Mouse (Mus musculus) heart, embryonic 10.5 days (tissue): ENCODE data around the gene Sufu. TPM values are rescaled to one million over a fixed set of nuclear protein-coding genes. Genes with fewer than 3 reads are reported as not detected.

Source experiments
- DNase-seq: peaks from one replicate; pipeline ENCODE4 v3.0.0-alpha.2; 2017; ENCODE audit warnings: low spot score
- H3K27ac ChIP-seq: fragments of 300-500 bp; sonication (generic); 2 replicates; pipeline ENCODE4 v1.5.1; 2016; ENCODE audit warnings: mild to moderate bottlenecking
- H3K27me3 ChIP-seq: fragments of 300-500 bp; sonication (generic); 2 replicates; pipeline ENCODE4 v1.6.1; 2016; ENCODE audit warnings: mild to moderate bottlenecking; ENCODE audit not compliant: poor library complexity, insufficient read depth, severe bottlenecking
- H3K36me3 ChIP-seq: fragments of 300-500 bp; sonication (generic); 2 replicates; pipeline ENCODE4 v1.6.1; 2016; ENCODE audit warnings: mild to moderate bottlenecking, moderate library complexity
- H3K4me1 ChIP-seq: fragments of 300-500 bp; sonication (generic); 2 replicates; pipeline ENCODE4 v1.6.1; 2016; ENCODE audit warnings: mild to moderate bottlenecking
- H3K4me3 ChIP-seq: fragments of 300-500 bp; sonication (generic); 2 replicates; pipeline ENCODE4 v1.5.1; 2016; ENCODE audit warnings: mild to moderate bottlenecking, moderate library complexity
- H3K9me3 ChIP-seq: fragments of 300-500 bp; sonication (generic); 2 replicates; pipeline ENCODE4 v1.6.1; 2016; ENCODE audit warnings: mild to moderate bottlenecking, moderate library complexity
- WGBS: fragments of 180-500 bp; shearing (Covaris S2); methylation state at CpG from one replicate; pipeline ENCODE4 v1.1.7; 2016; 5-methylcytosine and 5-hydroxymethylcytosine counted together
- polyA plus RNA-seq: library from polyadenylated mRNA; unstranded; fragments of >200 nt; fragmentation: Nextera tagmentation; extraction: Ambion mirVana; gene quantifications from 2 replicates; pipeline ENCODE4 v1.2.1, GENCODE M21; 2016

Sufu gene
- polyA plus RNA-seq, 1 experiment from 2014 or later = 32.8 TPM

GRCm38 (mm10) chr19:46447911-46448310 lies 51.2 kb downstream of the Sufu start:
- H3K4me1 ChIP-seq = peaks cover 61% of the 10 kb centered on the region
- no peaks in the 10 kb centered on the region for H3K9me3 ChIP-seq
- H3K27ac ChIP-seq = 0 out of 2 replicates have a peak overlapping the region, but pooled peaks have one; percentile 7
- no peaks in the 10 kb centered on the region for H3K27me3 ChIP-seq
- H3K4me3 ChIP-seq = no peak overlapping the region
- no peak for DNase-seq
- H3K36me3 ChIP-seq = peaks cover 10% of the 10 kb centered on the region; the same call in 1 of the 2 replicates
- WGBS = 57% methylated on average over 6 of the region's 6 CpGs

DNA sequence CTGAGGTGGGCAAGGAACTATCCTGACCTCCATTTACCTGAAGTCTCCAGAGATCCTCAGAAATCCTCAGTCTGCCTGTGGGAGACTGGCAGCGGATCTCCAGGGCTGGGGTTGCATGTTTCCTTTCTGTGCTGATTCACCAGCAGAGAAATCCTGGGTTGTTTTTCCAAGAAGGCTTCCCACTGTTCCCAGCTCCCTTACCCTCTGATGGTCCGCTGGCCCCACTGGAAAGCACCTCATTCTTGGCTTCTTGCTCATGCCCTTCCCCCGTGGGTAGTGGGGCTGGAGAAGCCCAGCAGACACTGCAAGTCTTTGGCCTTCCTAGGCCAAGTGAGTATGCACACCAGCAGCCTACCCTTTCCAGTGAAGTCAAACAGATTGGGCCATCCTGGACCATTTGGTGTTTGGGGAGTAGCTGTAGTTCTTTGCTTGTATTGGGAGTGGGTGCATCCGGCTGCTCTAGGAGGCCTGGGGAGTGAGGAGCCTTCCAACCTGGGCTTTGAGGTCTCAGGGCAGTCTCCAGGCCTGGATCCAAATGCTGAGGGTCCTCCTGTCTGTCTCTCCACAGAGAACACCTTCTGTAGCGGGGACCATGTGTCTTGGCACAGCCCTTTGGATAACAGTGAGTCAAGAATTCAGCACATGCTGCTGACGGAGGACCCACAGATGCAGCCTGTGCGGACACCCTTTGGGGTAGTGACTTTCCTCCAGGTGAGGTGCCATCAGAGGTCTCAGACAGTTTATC lies 52.7 kb downstream of the Sufu start:
- Histone ChIP-seq H3K9me3 (no peaks in the 10 kb centered on the region), H3K27me3 (no peaks in the 10 kb centered on the region), H3K4me1 (peaks cover 64% of the 10 kb centered on the region), H3K4me3 (no peak overlapping the region), H3K27ac (0 out of 2 replicates have a peak overlapping the region, but pooled peaks have one; percentile 31), H3K36me3 (peaks cover 17% of the 10 kb centered on the region; the same call in 1 of the 2 replicates)
- 78% methylated on average over 7 of the region's 7 CpGs for WGBS
- DNase-seq = no peak

GRCm38 (mm10) chr19:46452052-46452827 lies 55.5 kb downstream of the Sufu start:
- H3K4me1 ChIP-seq = peaks cover 75% of the 10 kb centered on the region

GRCm38 (mm10) chr19:46452916-46453315 lies 56.2 kb downstream of the Sufu start:
- peaks cover 30% of the 10 kb centered on the region for H3K36me3 ChIP-seq

More at GRCm38 (mm10) chr19:46452052-46452827, 55.5 kb downstream of the Sufu start:
- DNase-seq = no peak
- Histone ChIP-seq H3K9me3 (no peaks in the 10 kb centered on the region), H3K27ac (peak overlapping the region; percentile 89; the same call in 1 of the 2 replicates), H3K36me3 (peaks cover 28% of the 10 kb centered on the region), H3K4me3 (peak overlapping the region; percentile 28; the same call in 1 of the 2 replicates), H3K27me3 (no peaks in the 10 kb centered on the region)
- 43% methylated on average over 10 of the region's 10 CpGs for WGBS

GRCm38 (mm10) chr19:46454126-46454880 lies 57.6 kb downstream of the Sufu start:
- Histone ChIP-seq H3K27me3 (no peaks in the 10 kb centered on the region), H3K4me1 (peaks cover 81% of the 10 kb centered on the region), H3K4me3 (peak overlapping the region; percentile 33; the same call in 1 of the 2 replicates), H3K27ac (peak overlapping the region; percentile 89), H3K36me3 (peaks cover 38% of the 10 kb centered on the region), H3K9me3 (no peaks in the 10 kb centered on the region)
- DNase-seq = no peak
- WGBS = 39% methylated on average over 20 of the region's 20 CpGs

More at GRCm38 (mm10) chr19:46452916-46453315, 56.2 kb downstream of the Sufu start:
- DNase-seq = no peak
- WGBS = 79% methylated on average over 9 of the region's 9 CpGs
- Histone ChIP-seq H3K27me3 (no peaks in the 10 kb centered on the region), H3K4me1 (peaks cover 77% of the 10 kb centered on the region), H3K27ac (peak overlapping the region; percentile 89), H3K4me3 (0 out of 2 replicates have a peak overlapping the region, but pooled peaks have one; percentile 28), H3K9me3 (no peaks in the 10 kb centered on the region)

- Histone ChIP-seq H3K27me3 (no peaks in the 10 kb centered on the region), H3K9me3 (no peaks in the 10 kb centered on the region), H3K4me1 (peaks cover 83% of the 10 kb centered on the region), H3K4me3 (peak overlapping the region; percentile 33; the same call in 1 of the 2 replicates), H3K27ac (peak overlapping the region; percentile 89), H3K36me3 (peaks cover 41% of the 10 kb centered on the region)
- 29% methylated on average over 1 of the region's 1 CpGs for WGBS
- DNase-seq = peak; percentile 94
These were observed 58.3 kb downstream of the Sufu start for GRCm38 (mm10) chr19:46455032-46455431.

DNA sequence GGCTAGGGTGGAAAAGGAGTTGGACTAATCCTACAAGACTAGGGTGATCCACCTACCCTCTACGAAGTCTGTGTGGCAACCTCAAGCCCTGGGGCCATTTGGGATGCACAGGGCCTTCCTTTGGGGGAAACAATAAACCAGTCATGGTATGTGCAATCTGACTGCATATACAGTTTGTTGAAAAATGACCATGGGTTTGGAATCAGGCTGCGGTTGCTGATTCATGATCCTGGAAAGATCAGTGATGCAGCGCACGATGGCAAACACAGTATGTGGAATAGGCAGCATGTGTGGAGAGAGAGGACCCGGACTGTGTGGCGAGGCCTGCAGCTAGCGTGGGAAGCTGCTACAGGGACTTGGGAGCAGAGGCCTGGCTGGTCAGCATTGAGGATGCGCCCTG lies 58.9 kb downstream of the Sufu start:
- Histone ChIP-seq H3K27me3 (no peaks in the 10 kb centered on the region), H3K9me3 (no peaks in the 10 kb centered on the region), H3K4me1 (peaks cover 89% of the 10 kb centered on the region), H3K4me3 (peak overlapping the region; percentile 33; the same call in 1 of the 2 replicates), H3K27ac (peak overlapping the region; percentile 89), H3K36me3 (peaks cover 46% of the 10 kb centered on the region)
- WGBS = 85% methylated on average over 8 of the region's 8 CpGs
- DNase-seq = no peak

- 68% methylated on average over 5 of the region's 5 CpGs for WGBS
- Histone ChIP-seq H3K4me1 (peaks cover 89% of the 10 kb centered on the region), H3K27me3 (no peaks in the 10 kb centered on the region), H3K9me3 (no peaks in the 10 kb centered on the region), H3K4me3 (peak overlapping the region; percentile 33), H3K27ac (peak overlapping the region; percentile 89), H3K36me3 (peaks cover 51% of the 10 kb centered on the region)
- no peak for DNase-seq
These were observed 59.5 kb downstream of the Sufu start for GRCm38 (mm10) chr19:46456018-46456735.

DNA sequence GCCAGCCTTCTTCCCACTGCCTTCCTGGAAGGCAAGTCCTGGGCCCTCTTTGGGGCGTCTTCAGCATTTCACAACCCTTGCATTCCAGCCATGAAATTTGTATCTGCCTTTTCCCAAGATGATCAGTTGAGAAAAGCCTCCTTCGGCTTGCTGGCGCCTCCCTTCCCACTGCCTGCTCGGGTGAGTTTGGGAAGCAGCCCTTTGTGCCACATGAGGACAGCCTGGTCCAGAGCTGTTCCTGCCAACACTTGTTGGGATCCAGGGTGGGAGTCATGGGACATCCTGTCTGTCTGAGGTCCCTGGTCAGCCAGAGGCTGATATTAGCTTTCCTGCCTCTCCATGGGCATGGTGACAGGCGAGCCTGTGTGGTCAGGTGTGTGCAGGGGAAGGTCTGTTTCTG lies 61.1 kb downstream of the Sufu start:
- peaks cover 54% of the 10 kb centered on the region for H3K36me3 ChIP-seq

DNA sequence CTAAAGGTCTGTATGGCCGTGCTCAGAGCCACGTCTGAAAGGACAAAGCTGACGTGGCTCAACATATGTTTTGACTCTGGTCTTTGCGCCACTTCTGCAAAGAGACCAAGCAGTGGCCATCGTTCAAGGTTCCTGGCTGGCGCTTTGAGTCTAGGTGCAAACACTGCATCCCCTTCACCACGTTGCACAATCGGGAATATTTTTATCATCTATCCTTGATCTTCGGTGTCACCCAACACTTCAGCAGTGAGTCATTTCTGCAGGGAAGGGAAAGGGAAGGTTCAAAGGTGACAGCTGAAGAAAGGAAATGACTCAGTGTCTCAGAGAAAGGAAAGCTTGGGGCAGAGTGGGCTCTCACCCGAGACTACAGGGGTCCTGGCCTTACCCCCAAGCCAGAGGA lies 62.6 kb downstream of the Sufu start:
- peaks cover 63% of the 10 kb centered on the region for H3K4me1 ChIP-seq
- DNase-seq = no peak
- H3K4me3 ChIP-seq = no peak overlapping the region
- 60% methylated on average over 10 of the region's 10 CpGs for WGBS
- no peaks in the 10 kb centered on the region for H3K9me3 ChIP-seq
- no peaks in the 10 kb centered on the region for H3K27me3 ChIP-seq
- peak overlapping the region; percentile 80 for H3K27ac ChIP-seq
- H3K36me3 ChIP-seq = peaks cover 55% of the 10 kb centered on the region

More for the DNA sequence above, 61.1 kb downstream of the Sufu start:
- Histone ChIP-seq H3K4me1 (peaks cover 78% of the 10 kb centered on the region), H3K27me3 (no peaks in the 10 kb centered on the region), H3K27ac (peak overlapping the region; percentile 89), H3K9me3 (no peaks in the 10 kb centered on the region), H3K4me3 (no peak overlapping the region)
- DNase-seq = no peak
- WGBS = 81% methylated on average over 5 of the region's 5 CpGs

GRCm38 (mm10) chr19:46459889-46460288 lies 63.2 kb downstream of the Sufu start:
- Histone ChIP-seq H3K27me3 (no peaks in the 10 kb centered on the region), H3K4me3 (no peak overlapping the region), H3K27ac (peak overlapping the region; percentile 80), H3K4me1 (peaks cover 57% of the 10 kb centered on the region), H3K9me3 (no peaks in the 10 kb centered on the region), H3K36me3 (peaks cover 55% of the 10 kb centered on the region)
- no peak for DNase-seq
- 66% methylated on average over 2 of the region's 2 CpGs for WGBS

DNA sequence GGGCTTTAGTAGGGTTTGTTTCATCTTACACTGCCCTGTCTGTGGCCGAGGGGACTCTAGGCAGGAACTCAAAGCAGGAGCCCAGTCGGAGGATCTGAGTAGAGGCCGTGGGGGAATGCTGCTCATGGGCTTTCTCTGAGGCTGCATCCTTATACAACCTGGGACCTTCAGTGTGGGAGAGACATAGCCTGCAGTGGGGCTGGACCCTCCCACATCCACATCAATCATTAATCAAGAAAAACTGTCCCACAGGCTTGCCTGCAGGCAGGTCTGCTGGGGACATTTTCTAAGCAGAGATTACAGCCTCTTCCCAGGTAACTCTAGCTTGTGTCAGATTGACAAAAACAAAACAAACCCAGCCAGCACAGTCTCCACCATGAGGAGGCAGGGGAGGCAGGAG lies 65.9 kb downstream of the Sufu start:
- Histone ChIP-seq H3K27ac (no peak overlapping the region), H3K9me3 (no peaks in the 10 kb centered on the region), H3K4me1 (peaks cover 50% of the 10 kb centered on the region), H3K27me3 (no peaks in the 10 kb centered on the region), H3K4me3 (no peak overlapping the region), H3K36me3 (peaks cover 48% of the 10 kb centered on the region)
- WGBS = 72% methylated on average over 3 of the region's 3 CpGs
- DNase-seq = no peak
